In genomic region chr9:65196738-65197569, GRCm38 (mm10) we compare ENCODE assay signal across 8 mouse cellular contexts. TPM values are rescaled to one million over a fixed set of nuclear protein-coding genes. Genes with fewer than 3 reads are reported as not detected.
DNase-seq lines count a peak whose midpoint lies in the region; ATAC-seq and TF ChIP-seq lines count a peak whose summit lies in the region.

No protein-coding gene starts in this region.

- peak; percentile 80 for ATAC-seq in forebrain, embryonic 14.5 days
- ATAC-seq in liver, postnatal 0 days = peak; percentile 68
- ATAC-seq in neural tube, embryonic 13.5 days (ENCODE audit: low read depth) = peak; percentile 58

- TF ChIP-seq POLR2A in ES-Bruce4 (IDR thresholded peaks at IDR 0.05; ENCODE audit: insufficient read depth, low read length) = peak; percentile 23

- H3K4me1 ChIP-seq in ES-Bruce4 (ENCODE audit: control insufficient read depth, insufficient read depth, low read length) = peaks cover 15% of the 10 kb centered on the region
- peaks cover 10% of the 10 kb centered on the region for H3K4me1 ChIP-seq in forebrain, embryonic 14.5 days (ENCODE audit: control insufficient read depth, insufficient read depth, low read length)
- peaks cover 58% of the 10 kb centered on the region for H3K4me1 ChIP-seq in liver, postnatal 0 days (ENCODE audit: insufficient read depth)
- peaks cover 31% of the 10 kb centered on the region for H3K4me1 ChIP-seq in neural tube, embryonic 13.5 days (replicated peaks)

- peak overlapping the region; percentile 29 for H3K4me2 ChIP-seq in forebrain, embryonic 14.5 days (ENCODE audit: low read length)
- H3K4me2 ChIP-seq in liver, postnatal 0 days (ENCODE audit: low read depth, low read length) = peak overlapping the region; percentile 46
- peak overlapping the region; percentile 41 for H3K4me2 ChIP-seq in neural tube, embryonic 13.5 days

- no peaks in the 10 kb centered on the region for H3K9me3 ChIP-seq in ES-Bruce4 (replicated peaks; ENCODE audit: control insufficient read depth, insufficient read depth, low read length, poor library complexity, severe bottlenecking)
- H3K9me3 ChIP-seq in forebrain, embryonic 14.5 days (replicated peaks; ENCODE audit: control insufficient read depth, low read length) = no peaks in the 10 kb centered on the region
- H3K9me3 ChIP-seq in liver, postnatal 0 days (ENCODE audit: low read length) = no peaks in the 10 kb centered on the region
- no peaks in the 10 kb centered on the region for H3K9me3 ChIP-seq in neural tube, embryonic 13.5 days

- intact Hi-C loops in heart, postnatal 14 days (cut with DNase I) = loop anchor here (2.0 kb wide), 1 partner anchor 16 kb away; no protein-coding TSS in a partner anchor

- no peak overlapping the region for H3K9ac ChIP-seq in ES-Bruce4 (ENCODE audit: low read depth, poor library complexity, severe bottlenecking)
- H3K9ac ChIP-seq in forebrain, embryonic 14.5 days (ENCODE audit: low read length) = peak overlapping the region; percentile 29; the same call in 1 of the 2 replicates
- peak overlapping the region; percentile 49 for H3K9ac ChIP-seq in liver, postnatal 0 days (replicated peaks)
- H3K9ac ChIP-seq in neural tube, embryonic 13.5 days = peak overlapping the region; percentile 38; the same call in 1 of the 2 replicates

- TF ChIP-seq EP300 in ES-Bruce4 (IDR thresholded peaks at IDR 0.05; ENCODE audit: insufficient read depth, low read depth, low read length) = no peak
- TF ChIP-seq EP300 in liver, postnatal 0 days (IDR thresholded peaks at IDR 0.05; ENCODE audit: low read depth) = peak; percentile 26; the same call in 1 of the 2 replicates

- no peaks in the 10 kb centered on the region for H3K36me3 ChIP-seq in ES-Bruce4 (ENCODE audit: control insufficient read depth, insufficient read depth, low read length, poor library complexity, severe bottlenecking)
- no peaks in the 10 kb centered on the region for H3K36me3 ChIP-seq in forebrain, embryonic 14.5 days (ENCODE audit: control insufficient read depth, insufficient read depth, low read length)
- no peaks in the 10 kb centered on the region for H3K36me3 ChIP-seq in liver, postnatal 0 days (replicated peaks; ENCODE audit: insufficient read depth, low read length)
- H3K36me3 ChIP-seq in neural tube, embryonic 13.5 days = no peaks in the 10 kb centered on the region

- no peak overlapping the region for H3K4me3 ChIP-seq in ES-Bruce4 (ENCODE audit: low read depth, low read length)
- peak overlapping the region; percentile 7; the same call in 1 of the 2 replicates for H3K4me3 ChIP-seq in forebrain, embryonic 14.5 days (ENCODE audit: low read depth, low read length)
- 0 out of 2 replicates have a peak overlapping the region, but pooled peaks have one; percentile 4 for H3K4me3 ChIP-seq in liver, postnatal 0 days (ENCODE audit: low read depth, low read length)
- peak overlapping the region; percentile 20; the same call in 1 of the 2 replicates for H3K4me3 ChIP-seq in neural tube, embryonic 13.5 days

- peak; percentile 67 for TF ChIP-seq CTCF in ES-Bruce4 (IDR thresholded peaks at IDR 0.05; ENCODE audit: low read depth, low read length)
- TF ChIP-seq CTCF in liver, postnatal 0 days (IDR thresholded peaks at IDR 0.05; ENCODE audit: low read depth) = peak; percentile 91

- DNase-seq in c-Kit-positive CD71-positive TER-119-positive erythroid progenitor cells, embryonic 14.5 days (ENCODE audit: low spot score) = peak; percentile 91
- DNase-seq in forebrain, embryonic 14.5 days (ENCODE audit: low spot score) = peak; percentile 92
- peak; percentile 96 to 98 for DNase-seq in heart, postnatal 14 days
- DNase-seq in layer of hippocampus, adult 11-12 months (ENCODE audit: low spot score) = peak; percentile 96
- peak; percentile 96 for DNase-seq in liver, postnatal 0 days
- DNase-seq in telencephalon, adult 2 months (ENCODE audit: low read depth, low spot score) = peak; percentile 67

- no peak overlapping the region for H3K27ac ChIP-seq in ES-Bruce4 (ENCODE audit: insufficient read depth, low read length)
- H3K27ac ChIP-seq in forebrain, embryonic 14.5 days (ENCODE audit: low read depth, low read length) = no peak overlapping the region
- H3K27ac ChIP-seq in liver, postnatal 0 days (ENCODE audit: low read depth) = peak overlapping the region; percentile 89
- H3K27ac ChIP-seq in neural tube, embryonic 13.5 days (replicated peaks) = peak overlapping the region; percentile 85

- no peaks in the 10 kb centered on the region for H3K27me3 ChIP-seq in ES-Bruce4 (ENCODE audit: control insufficient read depth, insufficient read depth, low read length, poor library complexity, severe bottlenecking)
- no peaks in the 10 kb centered on the region for H3K27me3 ChIP-seq in forebrain, embryonic 14.5 days (replicated peaks; ENCODE audit: control insufficient read depth, insufficient read depth, low read length)
- no peaks in the 10 kb centered on the region for H3K27me3 ChIP-seq in liver, postnatal 0 days (ENCODE audit: insufficient read depth, low read length)
- H3K27me3 ChIP-seq in neural tube, embryonic 13.5 days = no peaks in the 10 kb centered on the region

- WGBS in forebrain, embryonic 14.5 days = 20% methylated on average over 26 of the region's 26 CpGs
- WGBS in liver, postnatal 0 days (ENCODE audit: insufficient replicate concordance) = 13% methylated on average over 26 of the region's 26 CpGs
- 16% methylated on average over 26 of the region's 26 CpGs for WGBS in neural tube, embryonic 13.5 days

RNA-seq across cellular contexts. Expression of gene Parp16, which starts 1.8 kb away (rescaled TPM):
- polyA plus RNA-seq in ES-Bruce4 (2011; ENCODE audit: insufficient read depth, insufficient read length, low read depth, missing spikeins) = 5.7 and 7.1 TPM in 2 replicates
- polyA plus RNA-seq in forebrain, embryonic 14.5 days (2014; fragmentation: Nextera tagmentation; extraction: Ambion mirVana) = 4.2 and 4.4 TPM in 2 replicates
- 1 to 10 TPM; 3.4 to 3.6 TPM for total RNA-seq in heart, postnatal 14 days (2021)
- 11.7 and 12.0 TPM in 2 replicates for polyA plus RNA-seq in liver, postnatal 0 days (2015; fragmentation: Nextera tagmentation; extraction: Ambion mirVana)
- polyA plus RNA-seq in neural tube, embryonic 13.5 days (2015; fragmentation: Nextera tagmentation; extraction: Ambion mirVana) = 5.4 and 6.8 TPM in 2 replicates

RNA-seq across cellular contexts. Expression of gene Igdcc3, which starts 56.0 kb away (rescaled TPM):
- 8.6 and 8.9 TPM in 2 replicates for polyA plus RNA-seq in ES-Bruce4 (2011; ENCODE audit: insufficient read depth, insufficient read length, low read depth, missing spikeins)
- polyA plus RNA-seq in forebrain, embryonic 14.5 days (2014; fragmentation: Nextera tagmentation; extraction: Ambion mirVana) = 5.1 and 5.8 TPM in 2 replicates
- under 1 TPM; 0.22 to 0.24 TPM for total RNA-seq in heart, postnatal 14 days (2021)
- polyA plus RNA-seq in liver, postnatal 0 days (2015; fragmentation: Nextera tagmentation; extraction: Ambion mirVana) = not detected in 2 replicates
- polyA plus RNA-seq in neural tube, embryonic 13.5 days (2015; fragmentation: Nextera tagmentation; extraction: Ambion mirVana) = 12.3 and 12.9 TPM in 2 replicates

Comparison
In these comparisons a context has a peak if more than half of its experiments do, and no peak if none do; other contexts are left out.
1. H3K27ac ChIP-seq: peak in liver, postnatal 0 days (single experiment) and neural tube, embryonic 13.5 days (single experiment); none in ES-Bruce4 (single experiment) and forebrain, embryonic 14.5 days (single experiment).
2. Peak in every context shown above with its lines, with median percentiles within 50 percentile points of each other: DNase-seq, ATAC-seq and H3K4me2 ChIP-seq.